Mouse (Mus musculus): Measurements from ENCODE around the gene Rtl5. TPM values are rescaled to one million over a fixed set of nuclear protein-coding genes. Genes with fewer than 3 reads are reported as not detected.

The Rtl5 gene
- polyA plus RNA-seq, 1 experiment from 2014 or later, result 1.4 TPM

Other genes starting within 250 kb of the Rtl5 start
- gene Nhsl2, start 221.9 kb downstream of the Rtl5 start, polyA plus RNA-seq (2016; fragmentation: Nextera tagmentation; extraction: Ambion mirVana), result 23.6 and 25.5 TPM in 2 replicates
- 40.8 and 44.9 TPM in 2 replicates for gene Pin4, start 48.1 kb upstream of the Rtl5 start, polyA plus RNA-seq (2016; fragmentation: Nextera tagmentation; extraction: Ambion mirVana)
- 10.9 TPM in 2 replicates for gene Ercc6l, start 85.8 kb upstream of the Rtl5 start, polyA plus RNA-seq (2016; fragmentation: Nextera tagmentation; extraction: Ambion mirVana)
- 446 and 451 TPM in 2 replicates for gene Rps4x, start 118.1 kb upstream of the Rtl5 start, polyA plus RNA-seq (2016; fragmentation: Nextera tagmentation; extraction: Ambion mirVana)
- 931 and 1,034 TPM in 2 replicates for gene Cited1, start 180.9 kb upstream of the Rtl5 start, polyA plus RNA-seq (2016; fragmentation: Nextera tagmentation; extraction: Ambion mirVana)